Mouse (Mus musculus): ENCODE measurements at regions not wholly inside any gene's neighbourhood (a gene's known extent, or its start where the extent isn't known, plus 50 kb on each side); places are given as distances from the start of the nearest gene placed in this dataset.

DNA sequence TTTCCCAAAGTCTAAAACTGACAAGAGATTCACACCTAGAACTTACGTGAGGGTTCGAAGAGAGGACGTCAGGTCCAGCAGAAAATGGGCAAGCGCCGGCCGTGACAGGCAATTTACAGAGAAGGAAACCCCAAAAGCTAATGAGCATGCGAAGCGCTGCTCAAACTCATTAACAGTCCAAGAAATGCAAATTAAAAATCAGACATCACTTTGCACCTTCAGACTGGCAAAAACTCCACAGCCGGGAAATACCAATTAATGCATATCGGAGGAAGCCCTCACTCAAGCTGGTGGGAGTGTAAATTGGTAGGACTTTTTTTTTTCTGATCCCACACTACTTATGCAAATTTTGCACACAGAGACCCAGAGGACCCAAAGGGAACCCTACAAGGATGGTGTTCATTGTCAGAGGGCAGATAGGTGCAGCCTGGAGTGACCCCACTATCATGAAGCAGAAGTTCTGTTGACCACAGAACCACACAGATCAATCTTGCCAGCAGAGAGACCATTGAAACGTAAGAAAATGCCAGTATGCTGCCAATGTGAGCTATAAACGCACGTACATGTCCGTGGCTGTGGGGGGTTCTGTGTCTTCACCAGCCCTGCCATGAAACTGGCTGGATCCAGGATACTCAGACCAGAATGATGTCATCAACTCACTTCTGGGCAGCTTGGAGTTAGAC, 74.8 kb upstream of the Mvb12b start:
- no peak for DNase-seq (ENCODE audit: extremely low read depth)
- dilution Hi-C loops (cut with MboI; ENCODE audit: extremely low pct_ligation_motif_present, extremely low pct_unique_long_range_greater_than_20kb, low sequenced_read_pairs) (no loop called here), in situ Hi-C loops (cut with MboI; ENCODE audit: low pct_ligation_motif_present, low pct_unique_long_range_greater_than_20kb, low sequenced_read_pairs) (no loop called here)
- TF ChIP-seq BHLHE40 (IDR thresholded peaks at IDR 0.05; ENCODE audit: low read depth, low read length) = 0 out of 2 replicates have a peak, but pooled peaks have one; percentile 9
- no peak for TF ChIP-seq ZKSCAN1 (IDR thresholded peaks at IDR 0.05; ENCODE audit: borderline replicate concordance, low read depth, low read length)
- Histone ChIP-seq H3K9ac (ENCODE audit: insufficient read depth, low read depth) (peak overlapping the region; percentile 22; the same call in 1 of the 2 replicates), H3K36me3 (replicated peaks in 1 of 2; ENCODE audit: control insufficient read depth in 1 of 2, insufficient read depth in 1 of 2, low read length in 1 of 2) (no peaks in the 10 kb centered on the region), H3K9me3 (replicated peaks; ENCODE audit: low read length) (no peaks in the 10 kb centered on the region), H3K4me3 (replicated peaks in 1 of 3; ENCODE audit: low read depth in 2 of 3, low read length in 2 of 3, poor library complexity in 1 of 3) (no peak overlapping the region), H3K4me1 (ENCODE audit: control insufficient read depth in 1 of 2, insufficient read depth in 2 of 2) (peaks cover 5 to 14% of the 10 kb centered on the region in 2 experiments; a peak in 2 of 4 replicates), H3K27me3 (replicated peaks) (peaks cover 1% of the 10 kb centered on the region), H3K27ac (ENCODE audit: insufficient read depth, low read depth) (no peak overlapping the region), H3K4me2 (ENCODE audit: insufficient read depth, low read depth, poor library complexity, severe bottlenecking) (peak overlapping the region; percentile 34; the same call in 1 of the 2 replicates), H3K79me2 (replicated peaks; ENCODE audit: control insufficient read depth, extremely low read depth, insufficient read depth, poor library complexity, severe bottlenecking) (no peaks in the 10 kb centered on the region)

DNA sequence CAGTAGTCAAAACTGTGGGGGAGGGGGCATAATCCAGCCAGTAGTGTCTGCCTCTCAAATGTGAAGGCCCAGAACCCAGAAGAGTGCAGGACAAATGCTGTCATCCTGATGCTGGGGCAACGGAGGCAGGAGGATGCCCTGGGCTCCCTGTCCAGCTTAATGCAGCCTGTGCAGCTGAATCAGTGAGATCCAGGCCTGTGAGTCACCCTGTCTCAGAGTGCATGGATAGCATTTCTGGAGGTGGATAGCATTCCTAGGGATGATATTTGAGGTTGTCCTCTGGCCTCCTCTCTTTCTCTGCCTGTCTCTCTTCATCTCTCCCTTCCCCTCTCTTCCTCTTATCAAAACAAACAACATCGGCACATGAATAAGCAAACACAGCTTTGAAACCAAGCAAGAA, 73.8 kb upstream of the Mvb12b start:
- Histone ChIP-seq H3K79me2 (replicated peaks; ENCODE audit: control insufficient read depth, extremely low read depth, insufficient read depth, poor library complexity, severe bottlenecking) (no peaks in the 10 kb centered on the region), H3K27me3 (replicated peaks) (no peaks in the 10 kb centered on the region), H3K27ac (ENCODE audit: insufficient read depth, low read depth) (no peak overlapping the region), H3K4me1 (ENCODE audit: control insufficient read depth in 1 of 2, insufficient read depth in 2 of 2) (peaks cover 5 to 14% of the 10 kb centered on the region in 2 experiments; a peak in 2 of 4 replicates), H3K36me3 (replicated peaks in 1 of 2; ENCODE audit: control insufficient read depth in 1 of 2, insufficient read depth in 1 of 2, low read length in 1 of 2) (no peaks in the 10 kb centered on the region), H3K9me3 (replicated peaks; ENCODE audit: low read length) (no peaks in the 10 kb centered on the region), H3K4me3 (replicated peaks in 1 of 3; ENCODE audit: low read depth in 2 of 3, low read length in 2 of 3, poor library complexity in 1 of 3) (no peak overlapping the region), H3K4me2 (ENCODE audit: insufficient read depth, low read depth, poor library complexity, severe bottlenecking) (peak overlapping the region; percentile 39), H3K9ac (ENCODE audit: insufficient read depth, low read depth) (0 out of 2 replicates have a peak overlapping the region, but pooled peaks have one; percentile 22)
- no peak for TF ChIP-seq ZNF384 (IDR thresholded peaks at IDR 0.05; ENCODE audit: low read depth, low read length)
- TF ChIP-seq RCOR1 (conservative IDR thresholded peaks at IDR 0.05; ENCODE audit: low read depth, low read length) = no peak
- TF ChIP-seq HCFC1 (IDR thresholded peaks at IDR 0.05; ENCODE audit: low read depth, low read length) = no peak
- no peak for TF ChIP-seq SMC3 (IDR thresholded peaks at IDR 0.05; ENCODE audit: low read depth, low read length)
- no peak for TF ChIP-seq ZMIZ1 (IDR thresholded peaks at IDR 0.05; ENCODE audit: low read depth, low read length)
- TF ChIP-seq CTCF (conservative IDR thresholded peaks at IDR 0.05 in 1 of 2, IDR thresholded peaks at IDR 0.05 in 1 of 2; ENCODE audit: low read depth in 2 of 2, low read length in 2 of 2) = no peak
- no peak for TF ChIP-seq MXI1 (IDR thresholded peaks at IDR 0.05; ENCODE audit: low read depth, low read length)
- no peak for TF ChIP-seq KAT2A (IDR thresholded peaks at IDR 0.05; ENCODE audit: insufficient replicate concordance, low read length)
- no peak for TF ChIP-seq UBTF (IDR thresholded peaks at IDR 0.05; ENCODE audit: low read depth, low read length)
- TF ChIP-seq MAX (IDR thresholded peaks at IDR 0.05; ENCODE audit: low read length) = no peak
- no peak for TF ChIP-seq ZC3H11A (IDR thresholded peaks at IDR 0.05; ENCODE audit: low read depth, low read length)
- TF ChIP-seq NELFE (IDR thresholded peaks at IDR 0.05; ENCODE audit: low read depth, low read length) = no peak
- TF ChIP-seq JUND (conservative IDR thresholded peaks at IDR 0.05; ENCODE audit: low read depth, low read length) = no peak
- TF ChIP-seq MEF2A (IDR thresholded peaks at IDR 0.05; ENCODE audit: borderline replicate concordance, low read depth, low read length) = no peak
- no peak for TF ChIP-seq MYC (IDR thresholded peaks at IDR 0.05; ENCODE audit: low read depth, low read length)
- no peak for TF ChIP-seq CHD1 (IDR thresholded peaks at IDR 0.05; ENCODE audit: low read depth, low read length)
- DNase-seq (ENCODE audit: extremely low read depth) = no peak
- dilution Hi-C loops (cut with MboI; ENCODE audit: extremely low pct_ligation_motif_present, extremely low pct_unique_long_range_greater_than_20kb, low sequenced_read_pairs) (no loop called here), in situ Hi-C loops (cut with MboI; ENCODE audit: low pct_ligation_motif_present, low pct_unique_long_range_greater_than_20kb, low sequenced_read_pairs) (no loop called here)
